Mouse (Mus musculus): Measurements from ENCODE around the gene Llcfc1. TPM values are rescaled to one million over a fixed set of nuclear protein-coding genes. Genes with fewer than 3 reads are reported as not detected.

Llcfc1 gene
- polyA plus RNA-seq, 1 experiment = not detected

GRCm38 (mm10) chr6:41694407-41694806 is 10.2 kb downstream of the Llcfc1 start:
- H3K4me1 ChIP-seq (ENCODE audit: control insufficient read depth, insufficient read depth, low read length) = no peaks in the 10 kb centered on the region
- H3K4me3 ChIP-seq (ENCODE audit: insufficient read depth, low read length) = no peak overlapping the region
- TF ChIP-seq POLR2A (IDR thresholded peaks at IDR 0.05; ENCODE audit: borderline replicate concordance, low read depth, low read length) (no peak), CTCF (IDR thresholded peaks at IDR 0.05; ENCODE audit: low read depth, low read length) (no peak)
- no peak overlapping the region for H3K27ac ChIP-seq (ENCODE audit: insufficient read depth, low read depth, low read length)

- no peak overlapping the region for H3K4me3 ChIP-seq (ENCODE audit: insufficient read depth, low read length)
- TF ChIP-seq CTCF (IDR thresholded peaks at IDR 0.05; ENCODE audit: low read depth, low read length) = no peak
- TF ChIP-seq POLR2A (IDR thresholded peaks at IDR 0.05; ENCODE audit: borderline replicate concordance, low read depth, low read length) = no peak
Observed at GRCm38 (mm10) chr6:41701245-41701644, 17.0 kb downstream of the Llcfc1 start.

DNA sequence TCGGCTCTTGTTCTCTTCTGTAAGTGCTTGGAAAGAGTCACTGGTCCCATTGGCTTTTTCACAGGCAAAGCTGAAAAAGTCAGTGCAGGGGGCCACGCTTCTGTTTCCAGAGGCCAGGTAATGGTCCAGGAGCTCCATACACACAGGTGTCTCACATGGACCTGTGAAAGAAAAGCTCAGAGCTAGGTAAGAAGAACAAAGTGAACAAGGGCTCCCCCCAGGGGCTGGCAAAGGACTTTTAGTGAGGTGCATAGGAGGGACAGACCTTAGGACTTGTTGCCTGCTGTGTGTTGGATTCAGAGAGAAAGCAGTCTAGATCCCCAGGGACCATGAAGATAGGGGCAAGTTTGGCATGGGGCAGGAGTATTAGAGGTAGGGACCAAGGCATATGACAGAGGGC is 18.7 kb downstream of the Llcfc1 start:
- H3K27ac ChIP-seq (ENCODE audit: insufficient read depth, low read depth, low read length) = no peak overlapping the region
- TF ChIP-seq CTCF (IDR thresholded peaks at IDR 0.05; ENCODE audit: low read depth, low read length) (no peak), POLR2A (IDR thresholded peaks at IDR 0.05; ENCODE audit: borderline replicate concordance, low read depth, low read length) (no peak)
- H3K4me1 ChIP-seq (ENCODE audit: control insufficient read depth, insufficient read depth, low read length) = no peaks in the 10 kb centered on the region
- no peak overlapping the region for H3K4me3 ChIP-seq (ENCODE audit: insufficient read depth, low read length)

More at GRCm38 (mm10) chr6:41701245-41701644, 17.0 kb downstream of the Llcfc1 start:
- Histone ChIP-seq H3K4me1 (ENCODE audit: control insufficient read depth, insufficient read depth, low read length) (no peaks in the 10 kb centered on the region), H3K27ac (ENCODE audit: insufficient read depth, low read depth, low read length) (no peak overlapping the region)

DNA sequence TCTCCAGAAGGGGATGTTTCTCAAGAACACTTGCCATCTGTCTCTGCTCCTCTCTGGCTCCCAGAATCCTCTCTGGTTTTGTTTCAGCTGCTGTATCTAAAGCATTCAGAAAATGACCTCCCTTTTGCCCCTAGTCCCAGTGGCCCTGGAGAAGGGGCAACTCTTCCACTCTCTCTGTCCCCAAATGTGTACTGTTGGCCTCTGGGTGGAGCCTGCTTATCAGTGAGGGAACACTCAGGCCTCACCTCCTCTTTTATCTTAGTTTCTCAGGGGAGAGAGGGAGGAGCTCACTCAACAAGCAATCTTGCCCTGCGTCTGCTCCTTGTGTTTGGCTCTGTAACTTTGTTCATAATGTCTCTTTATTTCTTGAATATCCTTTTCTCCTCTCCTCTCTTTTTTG is 19.9 kb downstream of the Llcfc1 start, which contains the start of gene Kel:
TSS of gene Kel (minus strand) at position 217 of the 400 bp plus-strand sequence.
- TF ChIP-seq POLR2A (IDR thresholded peaks at IDR 0.05; ENCODE audit: borderline replicate concordance, low read depth, low read length) (no peak), CTCF (IDR thresholded peaks at IDR 0.05; ENCODE audit: low read depth, low read length) (no peak)
- Histone ChIP-seq H3K4me1 (ENCODE audit: control insufficient read depth, insufficient read depth, low read length) (no peaks in the 10 kb centered on the region), H3K4me3 (ENCODE audit: insufficient read depth, low read length) (no peak within 1 kb of the TSS), H3K27ac (ENCODE audit: insufficient read depth, low read depth, low read length) (no peak within 1 kb of the TSS)

GRCm38 (mm10) chr6:41706275-41706674 is 22.0 kb downstream of the Llcfc1 start:
- Histone ChIP-seq H3K4me3 (ENCODE audit: insufficient read depth, low read length) (no peak overlapping the region), H3K4me1 (ENCODE audit: control insufficient read depth, insufficient read depth, low read length) (no peaks in the 10 kb centered on the region), H3K27ac (ENCODE audit: insufficient read depth, low read depth, low read length) (no peak overlapping the region)
- no peak for TF ChIP-seq POLR2A (IDR thresholded peaks at IDR 0.05; ENCODE audit: borderline replicate concordance, low read depth, low read length)

GRCm38 (mm10) chr6:41710281-41710680 is 26.1 kb downstream of the Llcfc1 start:
- Histone ChIP-seq H3K4me1 (ENCODE audit: control insufficient read depth, insufficient read depth, low read length) (no peaks in the 10 kb centered on the region), H3K4me3 (ENCODE audit: insufficient read depth, low read length) (no peak overlapping the region), H3K27ac (ENCODE audit: insufficient read depth, low read depth, low read length) (no peak overlapping the region)
- TF ChIP-seq CTCF (IDR thresholded peaks at IDR 0.05; ENCODE audit: low read depth, low read length) (no peak), POLR2A (IDR thresholded peaks at IDR 0.05; ENCODE audit: borderline replicate concordance, low read depth, low read length) (no peak)

- Histone ChIP-seq H3K4me1 (ENCODE audit: control insufficient read depth, insufficient read depth, low read length) (no peaks in the 10 kb centered on the region), H3K4me3 (ENCODE audit: insufficient read depth, low read length) (no peak overlapping the region), H3K27ac (ENCODE audit: insufficient read depth, low read depth, low read length) (no peak overlapping the region)
- TF ChIP-seq CTCF (IDR thresholded peaks at IDR 0.05; ENCODE audit: low read depth, low read length) = no peak
- TF ChIP-seq POLR2A (IDR thresholded peaks at IDR 0.05; ENCODE audit: borderline replicate concordance, low read depth, low read length) = no peak
Observed at GRCm38 (mm10) chr6:41721430-41721829, 37.2 kb downstream of the Llcfc1 start.

- no peak for TF ChIP-seq POLR2A (IDR thresholded peaks at IDR 0.05; ENCODE audit: borderline replicate concordance, low read depth, low read length)
- TF ChIP-seq CTCF (IDR thresholded peaks at IDR 0.05; ENCODE audit: low read depth, low read length) = no peak
- no peak overlapping the region for H3K4me3 ChIP-seq (ENCODE audit: insufficient read depth, low read length)
- H3K27ac ChIP-seq (ENCODE audit: insufficient read depth, low read depth, low read length) = no peak overlapping the region
- H3K4me1 ChIP-seq (ENCODE audit: control insufficient read depth, insufficient read depth, low read length) = no peaks in the 10 kb centered on the region
Observed at GRCm38 (mm10) chr6:41727989-41728609, 43.9 kb downstream of the Llcfc1 start.

DNA sequence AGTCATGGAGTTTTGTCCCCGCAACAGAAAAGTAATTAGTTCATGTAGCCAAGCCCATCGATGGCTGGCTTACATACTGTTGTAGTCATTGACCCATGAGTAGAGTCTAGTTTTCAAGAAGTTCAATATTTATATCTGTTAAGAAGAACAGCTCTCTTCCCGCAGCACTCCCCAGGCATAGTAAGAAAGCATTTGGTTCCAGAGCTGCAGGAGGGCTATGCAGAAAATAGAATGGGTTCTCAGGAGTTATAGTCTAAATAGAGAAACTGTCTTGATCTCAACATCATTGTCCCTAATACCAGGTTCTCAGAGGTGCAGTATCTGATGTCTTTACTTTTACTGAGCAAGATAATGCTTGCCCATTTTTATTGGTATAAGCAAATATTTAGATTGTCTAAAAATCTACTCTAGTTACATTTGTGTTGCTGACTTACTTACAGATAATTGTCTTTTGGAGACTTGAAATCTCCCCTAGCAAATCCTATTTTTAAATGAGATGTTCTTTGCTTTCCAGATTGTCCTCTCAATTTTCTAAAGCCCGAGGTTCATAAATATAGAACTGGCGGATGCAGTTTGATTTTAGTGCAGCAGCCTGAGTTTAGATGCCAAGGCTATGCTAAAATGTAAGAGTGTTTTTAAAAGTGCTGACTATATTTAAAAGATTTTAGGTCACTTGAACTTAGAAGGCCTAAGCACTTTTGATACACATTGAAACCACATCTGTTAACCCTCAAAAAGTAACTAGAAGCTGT is 50.7 kb downstream of the Llcfc1 start:
- Histone ChIP-seq H3K4me3 (ENCODE audit: insufficient read depth, low read length) (no peak overlapping the region), H3K27ac (ENCODE audit: insufficient read depth, low read depth, low read length) (no peak overlapping the region), H3K4me1 (ENCODE audit: control insufficient read depth, insufficient read depth, low read length) (no peaks in the 10 kb centered on the region)
- TF ChIP-seq CTCF (IDR thresholded peaks at IDR 0.05; ENCODE audit: low read depth, low read length) (no peak), POLR2A (IDR thresholded peaks at IDR 0.05; ENCODE audit: borderline replicate concordance, low read depth, low read length) (no peak)

Other genes with a start within 250 kb of the Llcfc1 start
- not detected in 2 replicates for gene Gm10334, start 238.3 kb upstream of the Llcfc1 start, polyA plus RNA-seq (2012; ENCODE audit: insufficient read depth, insufficient read length, missing spikeins)
- gene Prss1, start 225.5 kb upstream of the Llcfc1 start, polyA plus RNA-seq (2012; ENCODE audit: insufficient read depth, insufficient read length, missing spikeins) = not detected in 2 replicates
- gene Prss2, start 162.6 kb upstream of the Llcfc1 start, polyA plus RNA-seq (2012; ENCODE audit: insufficient read depth, insufficient read length, missing spikeins) = not detected in 2 replicates
- gene Ephb6, start 78.9 kb upstream of the Llcfc1 start, polyA plus RNA-seq (2012; ENCODE audit: insufficient read depth, insufficient read length, missing spikeins) = 0.83 and 0.93 TPM in 2 replicates
- not detected in 2 replicates for gene Trpv6, start 48.0 kb upstream of the Llcfc1 start, polyA plus RNA-seq (2012; ENCODE audit: insufficient read depth, insufficient read length, missing spikeins)
- not detected in 2 replicates for gene Trpv5, start 3.7 kb upstream of the Llcfc1 start, polyA plus RNA-seq (2012; ENCODE audit: insufficient read depth, insufficient read length, missing spikeins)
- gene Kel, start 19.9 kb downstream of the Llcfc1 start, polyA plus RNA-seq (2012; ENCODE audit: insufficient read depth, insufficient read length, missing spikeins) = not detected in 2 replicates
- gene Olfr459, start 90.7 kb downstream of the Llcfc1 start, polyA plus RNA-seq (2012; ENCODE audit: insufficient read depth, insufficient read length, missing spikeins) = not detected in 2 replicates
- gene Pip, start 163.1 kb downstream of the Llcfc1 start, polyA plus RNA-seq (2012; ENCODE audit: insufficient read depth, insufficient read length, missing spikeins) = not detected in 2 replicates
- gene Sval2, start 168.6 kb downstream of the Llcfc1 start, polyA plus RNA-seq (2012; ENCODE audit: insufficient read depth, insufficient read length, missing spikeins) = not detected in 2 replicates